Mouse (Mus musculus): ENCODE results near the gene Wdr62.

DNA sequence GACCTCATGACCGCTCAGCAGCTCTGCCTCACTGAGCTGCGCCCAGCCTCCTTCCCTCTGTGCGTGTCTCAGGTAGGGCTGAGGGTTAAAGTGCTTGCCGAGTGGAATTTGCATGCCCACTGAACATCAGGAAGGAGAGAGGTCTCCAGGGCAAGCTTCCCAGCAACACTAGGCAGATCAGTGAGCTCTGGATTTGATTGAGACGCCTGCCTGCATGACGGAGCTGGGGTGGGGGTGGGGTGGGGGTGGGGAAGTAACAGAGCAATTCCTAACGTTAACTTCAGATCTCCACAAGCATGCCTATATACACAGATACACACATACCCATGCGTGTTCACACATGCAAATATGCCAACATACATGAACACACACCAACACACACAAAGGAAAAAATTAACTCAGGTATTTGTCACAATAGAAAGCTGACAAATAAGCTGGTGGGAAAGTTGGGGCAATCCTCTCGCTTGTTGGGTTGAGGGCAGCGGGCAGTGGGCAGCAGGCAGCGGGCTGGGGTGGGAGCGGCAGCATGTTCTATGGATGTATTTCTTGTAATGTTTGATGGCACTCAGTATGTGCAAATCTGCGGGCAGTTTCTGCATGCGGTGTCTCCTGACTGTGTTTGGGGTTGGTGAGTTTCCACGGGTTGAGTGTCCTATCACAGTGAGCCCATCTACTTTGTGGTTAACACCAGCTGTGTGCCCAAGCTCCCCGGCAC is 60.8 kb downstream of the Wdr62 start:
- TF ChIP-seq TAL1 (IDR thresholded peaks at IDR 0.05; ENCODE audit: low read length) (no peak), GATA1 (IDR thresholded peaks at IDR 0.05; ENCODE audit: low read length) (no peak)
